In the genomic region with DNA sequence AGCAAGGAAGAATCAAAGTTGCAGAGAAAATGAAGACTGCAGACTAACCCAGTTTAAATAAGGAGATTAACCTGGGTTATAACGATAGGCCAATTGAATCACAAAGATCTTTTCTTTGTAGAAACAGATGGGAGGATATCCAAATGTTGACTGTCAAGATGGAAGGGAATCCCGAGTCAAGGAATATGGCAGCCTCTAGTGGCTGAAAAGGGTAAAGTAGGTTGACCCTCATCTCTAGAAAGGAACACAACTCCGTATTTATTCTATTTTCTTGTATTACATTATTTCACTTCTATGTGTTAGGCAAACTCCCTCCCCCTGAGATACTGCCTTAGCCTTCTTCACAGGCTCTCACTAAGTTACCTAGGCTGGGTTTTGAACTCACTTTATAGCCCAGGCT, we compare ENCODE assay signal across 10 mouse cellular contexts.
DNase-seq lines count a peak whose midpoint lies in the region; ATAC-seq and TF ChIP-seq lines count a peak whose summit lies in the region.
"Had no signal": no experiment of that assay in that cellular context is flagged by ENCODE, and none has a peak within 500 bp of the region (broad histone marks: within the 10 kb centered on the region; RNA-seq: fewer than 3 reads in every experiment).

No protein-coding gene starts in this region.

- no peaks in the 10 kb centered on the region for H3K9me3 ChIP-seq in forebrain, postnatal 0 days (ENCODE audit: low read length)
- no peaks in the 10 kb centered on the region for H3K9me3 ChIP-seq in forebrain, embryonic 10.5 days
- no peaks in the 10 kb centered on the region for H3K9me3 ChIP-seq in liver, postnatal 0 days (ENCODE audit: low read length)
- H3K9me3 ChIP-seq in liver, embryonic 12.5 days (replicated peaks) = no peaks in the 10 kb centered on the region
- H3K9me3 ChIP-seq: megakaryocyte, embryonic 14.5 days had no signal

- peak; percentile 37 for DNase-seq in forebrain, postnatal 0 days
- no peak for DNase-seq in forebrain, embryonic 10.5 days (ENCODE audit: extremely low spot score, low spot score)
- DNase-seq in liver, postnatal 0 days = no peak
- peak; percentile 66 to 67 for DNase-seq in cerebellum, postnatal 14 days
- DNase-seq in retina, postnatal 1 day = peak; percentile 47
- DNase-seq in layer of hippocampus, adult 8-10 months (ENCODE audit: low spot score in 2 of 2) = no peak

- H3K4me2 ChIP-seq in forebrain, postnatal 0 days (ENCODE audit: low read depth) = no peak overlapping the region
- H3K4me2 ChIP-seq in liver, postnatal 0 days (ENCODE audit: low read depth, low read length) = no peak overlapping the region
- H3K4me2 ChIP-seq in liver, embryonic 12.5 days = no peak overlapping the region

- 16% methylated on average over 3 of the region's 3 CpGs for WGBS in forebrain, postnatal 0 days
- WGBS in forebrain, embryonic 10.5 days = 34% methylated on average over 3 of the region's 3 CpGs
- WGBS in liver, postnatal 0 days (ENCODE audit: insufficient replicate concordance) = 31% methylated on average over 3 of the region's 3 CpGs
- 18% methylated on average over 3 of the region's 3 CpGs for WGBS in liver, embryonic 12.5 days (ENCODE audit: insufficient replicate concordance)

- no peak overlapping the region for H3K9ac ChIP-seq in forebrain, postnatal 0 days
- no peak overlapping the region for H3K9ac ChIP-seq in liver, postnatal 0 days (replicated peaks)
- no peak overlapping the region for H3K9ac ChIP-seq in liver, embryonic 12.5 days

- no peak for TF ChIP-seq EP300 in liver, postnatal 0 days (IDR thresholded peaks at IDR 0.05; ENCODE audit: low read depth)

- ATAC-seq in forebrain, postnatal 0 days = no peak
- ATAC-seq in liver, postnatal 0 days = no peak
- no peak for ATAC-seq in liver, embryonic 12.5 days
- ATAC-seq in granulocyte monocyte progenitor cell, adult 5-6 weeks (replicated peaks; ENCODE audit: poor library complexity, severe bottlenecking) = no peak

- no peak overlapping the region for H3K4me3 ChIP-seq in forebrain, postnatal 0 days (ENCODE audit: low read depth, low read length)
- no peak overlapping the region for H3K4me3 ChIP-seq in forebrain, embryonic 10.5 days
- H3K4me3 ChIP-seq in liver, postnatal 0 days (ENCODE audit: low read depth, low read length) = no peak overlapping the region
- no peak overlapping the region for H3K4me3 ChIP-seq in liver, embryonic 12.5 days
- H3K4me3 ChIP-seq: erythroblast, embryonic 14.5 days; megakaryocyte, embryonic 14.5 days had no signal

- H3K4me1 ChIP-seq in forebrain, postnatal 0 days (ENCODE audit: insufficient read depth) = no peaks in the 10 kb centered on the region
- no peaks in the 10 kb centered on the region for H3K4me1 ChIP-seq in forebrain, embryonic 10.5 days
- H3K4me1 ChIP-seq in liver, postnatal 0 days (ENCODE audit: insufficient read depth) = no peaks in the 10 kb centered on the region
- H3K4me1 ChIP-seq in liver, embryonic 12.5 days = 0 out of 2 replicates have a peak, but pooled peaks cover 4% of the 10 kb centered on the region

- no peaks in the 10 kb centered on the region for H3K36me3 ChIP-seq in forebrain, postnatal 0 days (ENCODE audit: insufficient read depth)
- H3K36me3 ChIP-seq in forebrain, embryonic 10.5 days (replicated peaks) = no peaks in the 10 kb centered on the region
- no peaks in the 10 kb centered on the region for H3K36me3 ChIP-seq in liver, postnatal 0 days (replicated peaks; ENCODE audit: insufficient read depth, low read length)
- no peaks in the 10 kb centered on the region for H3K36me3 ChIP-seq in liver, embryonic 12.5 days

- no peaks in the 10 kb centered on the region for H3K27me3 ChIP-seq in forebrain, postnatal 0 days (ENCODE audit: insufficient read depth, low read length)
- no peaks in the 10 kb centered on the region for H3K27me3 ChIP-seq in forebrain, embryonic 10.5 days (ENCODE audit: poor library complexity, severe bottlenecking)
- H3K27me3 ChIP-seq in liver, postnatal 0 days (ENCODE audit: insufficient read depth, low read length) = no peaks in the 10 kb centered on the region
- H3K27me3 ChIP-seq in liver, embryonic 12.5 days (replicated peaks) = no peaks in the 10 kb centered on the region

- no peak overlapping the region for H3K27ac ChIP-seq in forebrain, postnatal 0 days (ENCODE audit: low read depth, low read length)
- H3K27ac ChIP-seq in forebrain, embryonic 10.5 days = no peak overlapping the region
- H3K27ac ChIP-seq in liver, postnatal 0 days (ENCODE audit: low read depth) = no peak overlapping the region
- no peak overlapping the region for H3K27ac ChIP-seq in liver, embryonic 12.5 days

- TF ChIP-seq CTCF in forebrain, postnatal 0 days (IDR thresholded peaks at IDR 0.05; ENCODE audit: low read depth) = peak; percentile 76
- TF ChIP-seq CTCF in liver, postnatal 0 days (IDR thresholded peaks at IDR 0.05; ENCODE audit: low read depth) = peak; percentile 73

Comparison
In these comparisons a context has a peak if more than half of its experiments do, and no peak if none do; other contexts are left out.
1. DNase-seq: peak in forebrain, postnatal 0 days (single experiment), cerebellum, postnatal 14 days (2 of 2) and retina, postnatal 1 day (single experiment); none in forebrain, embryonic 10.5 days (single experiment), liver, postnatal 0 days (single experiment) and layer of hippocampus, adult 8-10 months (0 of 2).